Mouse (Mus musculus): Measurements from ENCODE around the gene Acads. TPM values are rescaled to one million over a fixed set of nuclear protein-coding genes. Genes with fewer than 3 reads are reported as not detected.
A peak's percentile ranks its signal among the peaks of the same experiment; 100 is the strongest.
"Not testable (repeated sequence)": the region's sequence is repeated elsewhere in the genome, so short reads cannot be mapped to it uniquely, and the experiment has no call there.

Gene Acads
- total RNA-seq, 1 experiment from 2014 or later: 15.9 TPM

DNA sequence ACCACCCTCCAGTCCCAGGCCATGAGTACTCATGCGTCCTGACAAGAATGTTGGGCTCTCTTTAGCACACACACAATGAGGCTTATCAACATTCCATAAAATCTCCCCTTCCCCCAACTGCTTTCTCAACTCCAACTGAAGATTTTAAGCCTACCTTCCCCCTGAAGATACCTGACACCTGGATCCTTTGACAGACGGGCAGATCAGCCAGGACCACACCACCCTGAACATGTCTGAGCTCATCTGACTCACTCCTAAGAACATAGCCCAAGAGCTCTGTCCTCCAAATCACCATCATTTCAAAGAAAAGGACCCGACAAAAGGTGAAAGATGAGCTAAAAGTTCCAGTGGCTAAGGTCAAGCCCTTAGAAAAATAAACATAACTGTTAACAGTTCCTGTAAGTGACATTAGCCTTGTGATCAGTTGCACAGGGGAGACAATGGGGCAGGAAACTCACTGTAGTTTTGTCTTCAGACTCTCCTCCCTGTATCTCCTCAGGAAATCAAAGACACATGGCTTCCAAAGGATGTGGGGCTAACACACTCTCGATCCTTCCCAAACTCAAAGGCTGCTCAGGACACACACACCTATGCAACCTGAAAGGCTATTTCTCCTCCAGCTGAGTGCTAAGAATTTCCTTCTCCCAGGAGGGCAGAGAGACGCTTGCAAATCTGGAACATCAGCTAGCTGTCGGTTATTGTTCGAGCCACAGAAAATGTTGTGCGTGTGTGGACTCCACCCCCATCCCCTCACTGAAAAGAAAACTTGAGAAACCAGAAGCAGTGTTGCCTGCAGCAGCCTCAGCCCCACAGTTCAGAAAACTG is 33.2 kb upstream of the Acads start:
- ATAC-seq (replicated peaks in 1 of 2; ENCODE audit: insufficient read depth in 1 of 2, low FRiP score in 2 of 2, low TSS enrichment in 1 of 2, low read depth in 1 of 2, poor library complexity in 2 of 2, severe bottlenecking in 2 of 2): no peak

- ATAC-seq (replicated peaks in 1 of 2; ENCODE audit: insufficient read depth in 1 of 2, low FRiP score in 2 of 2, low TSS enrichment in 1 of 2, low read depth in 1 of 2, poor library complexity in 2 of 2, severe bottlenecking in 2 of 2): no peak
Observed at GRCm38 (mm10) chr5:115151457-115151856, 32.3 kb upstream of the Acads start.

DNA sequence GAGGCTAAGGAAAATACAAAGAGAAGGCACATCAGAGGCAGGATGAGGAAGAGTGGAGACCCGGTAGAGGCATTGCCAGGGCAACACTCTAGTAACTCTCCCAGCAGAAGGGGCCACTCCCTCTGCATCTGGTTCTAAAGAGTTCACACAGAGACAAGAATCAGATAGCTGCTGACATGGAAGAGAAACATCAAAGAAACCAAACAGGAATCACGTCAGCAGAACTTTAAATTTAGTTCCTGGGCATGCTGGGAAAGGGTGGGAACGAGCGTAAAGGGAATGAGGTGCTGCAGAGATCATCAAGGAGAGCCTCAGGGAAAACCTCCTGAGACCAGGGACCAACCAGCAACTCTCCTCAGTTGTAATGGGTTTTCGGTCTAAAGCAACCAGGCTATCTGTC is 31.8 kb upstream of the Acads start:
- ATAC-seq (replicated peaks in 1 of 2; ENCODE audit: insufficient read depth in 1 of 2, low FRiP score in 2 of 2, low TSS enrichment in 1 of 2, low read depth in 1 of 2, poor library complexity in 2 of 2, severe bottlenecking in 2 of 2): no peak

DNA sequence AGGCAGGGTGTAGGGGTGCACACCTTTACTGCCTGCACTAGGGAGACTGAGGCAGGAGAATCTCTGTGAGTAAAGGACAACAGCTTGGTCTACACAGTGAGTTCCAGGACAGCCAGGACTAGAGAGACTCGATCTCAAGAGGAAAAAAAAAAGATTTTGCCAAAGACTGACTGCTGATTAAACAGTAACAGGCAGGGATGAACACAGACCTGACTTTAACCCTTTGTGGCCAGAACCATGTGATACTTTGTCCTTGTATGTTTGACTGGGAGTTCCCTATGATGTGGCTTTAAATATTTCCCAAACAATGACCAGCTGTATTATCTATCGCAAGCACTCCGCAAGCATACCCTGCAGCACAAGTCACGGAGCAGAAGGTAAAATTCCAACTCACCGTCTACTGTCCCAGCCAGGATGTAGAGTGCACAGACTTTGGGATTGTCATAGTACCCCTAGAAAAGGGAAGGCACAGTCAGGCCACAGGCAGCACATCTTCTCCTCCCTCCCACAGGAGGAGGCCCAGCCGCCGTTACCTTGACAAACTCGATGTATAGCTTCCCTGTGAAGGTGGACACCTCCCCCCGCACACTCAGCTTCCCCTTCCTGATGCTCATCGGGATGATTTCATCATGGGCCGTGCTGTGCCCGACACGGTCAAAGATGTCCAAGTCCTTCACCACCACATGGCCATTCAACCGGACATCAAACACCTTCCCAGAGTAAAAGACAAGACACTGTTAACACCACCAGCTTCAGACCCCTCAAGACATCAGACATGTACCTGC is 30.7 kb upstream of the Acads start:
- ATAC-seq (replicated peaks in 1 of 2; ENCODE audit: insufficient read depth in 1 of 2, low FRiP score in 2 of 2, low TSS enrichment in 1 of 2, low read depth in 1 of 2, poor library complexity in 2 of 2, severe bottlenecking in 2 of 2): peak in 1 of 2 experiments; percentile 48; a peak in 1 of 4 replicates

- ATAC-seq (replicated peaks in 1 of 2; ENCODE audit: insufficient read depth in 1 of 2, low FRiP score in 2 of 2, low TSS enrichment in 1 of 2, low read depth in 1 of 2, poor library complexity in 2 of 2, severe bottlenecking in 2 of 2): not testable (repeated sequence)
Observed at GRCm38 (mm10) chr5:115148872-115149271, 29.7 kb upstream of the Acads start.

DNA sequence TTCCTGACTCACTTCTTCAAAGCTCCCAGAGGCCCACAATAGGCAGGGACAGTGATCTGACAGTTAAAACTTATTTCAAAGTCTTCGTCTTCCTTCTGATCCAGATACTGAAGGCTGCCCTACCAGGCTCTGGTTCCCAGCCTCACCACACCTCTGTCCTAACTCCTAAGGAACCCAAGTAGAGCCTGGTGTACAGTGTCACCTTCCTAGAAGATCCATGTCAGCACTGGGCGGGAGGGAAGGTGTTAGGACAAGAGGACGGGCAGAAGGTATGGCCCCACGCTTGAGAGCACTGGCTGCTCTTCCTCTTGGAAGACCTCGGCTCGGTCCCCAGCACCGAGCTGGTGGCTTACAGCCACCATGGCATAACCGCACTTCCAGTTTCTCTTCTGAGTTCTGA is 29.2 kb upstream of the Acads start:
- ATAC-seq (replicated peaks in 1 of 2; ENCODE audit: insufficient read depth in 1 of 2, low FRiP score in 2 of 2, low TSS enrichment in 1 of 2, low read depth in 1 of 2, poor library complexity in 2 of 2, severe bottlenecking in 2 of 2): no peak

GRCm38 (mm10) chr5:115147388-115147787 is 28.2 kb upstream of the Acads start:
- no peak for ATAC-seq (replicated peaks in 1 of 2; ENCODE audit: insufficient read depth in 1 of 2, low FRiP score in 2 of 2, low TSS enrichment in 1 of 2, low read depth in 1 of 2, poor library complexity in 2 of 2, severe bottlenecking in 2 of 2)

DNA sequence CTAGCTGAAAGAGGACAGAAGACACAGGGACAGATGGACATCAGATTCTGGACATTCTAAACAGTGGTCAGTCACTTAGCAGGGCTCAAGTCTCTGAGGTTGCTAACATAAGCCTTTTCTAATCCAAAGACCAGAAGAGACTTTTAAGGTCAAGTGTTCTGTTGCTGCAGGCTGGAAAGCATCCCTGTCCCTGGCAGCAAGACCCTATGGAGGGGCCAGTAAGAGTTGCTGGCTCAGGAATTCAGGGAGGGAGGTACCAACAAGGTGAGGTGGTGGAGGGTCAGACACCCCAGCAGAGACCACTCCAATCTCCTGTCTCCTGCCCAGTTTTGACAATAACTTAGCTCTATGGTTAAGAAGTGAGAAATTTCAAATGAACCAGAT is 27.6 kb upstream of the Acads start:
- ATAC-seq (replicated peaks in 1 of 2; ENCODE audit: insufficient read depth in 1 of 2, low FRiP score in 2 of 2, low TSS enrichment in 1 of 2, low read depth in 1 of 2, poor library complexity in 2 of 2, severe bottlenecking in 2 of 2): no peak

GRCm38 (mm10) chr5:115145976-115146746 is 27.0 kb upstream of the Acads start:
- ATAC-seq (replicated peaks in 1 of 2; ENCODE audit: insufficient read depth in 1 of 2, low FRiP score in 2 of 2, low TSS enrichment in 1 of 2, low read depth in 1 of 2, poor library complexity in 2 of 2, severe bottlenecking in 2 of 2): no peak

DNA sequence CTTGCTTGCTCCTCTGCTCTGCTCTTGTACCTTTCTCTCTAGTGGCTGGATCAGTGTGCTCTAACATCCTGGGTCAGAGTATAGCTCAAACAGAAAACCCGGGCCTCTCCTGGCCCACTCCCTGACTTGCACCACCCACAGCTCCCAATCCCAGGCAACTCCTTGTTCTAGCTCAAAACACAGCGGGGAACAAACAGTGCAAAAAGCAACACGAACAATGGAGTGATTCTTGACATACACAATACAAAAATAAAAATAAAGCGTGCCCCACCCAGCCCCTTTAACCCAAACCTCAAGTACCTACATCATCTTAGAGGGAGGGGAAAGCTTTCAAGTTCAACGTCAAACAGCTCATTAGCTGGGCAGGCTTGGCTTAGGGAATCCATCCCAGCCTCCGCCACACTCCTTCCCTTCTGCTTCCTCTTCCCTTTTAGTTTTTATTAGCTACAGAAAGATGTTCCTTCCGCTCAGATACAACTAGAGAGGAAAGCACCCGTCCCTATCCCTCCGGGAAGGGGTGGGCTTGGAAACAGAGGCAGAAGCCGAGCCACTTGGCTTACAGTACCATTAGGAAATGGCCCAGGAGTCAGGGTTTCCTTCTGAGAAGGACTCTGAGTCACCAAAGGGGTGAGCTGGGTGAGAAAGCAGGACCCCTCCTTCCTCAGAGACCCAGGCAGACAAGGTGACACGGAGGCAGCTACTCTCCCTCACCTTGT is 26.3 kb upstream of the Acads start:
- no peak for ATAC-seq (replicated peaks in 1 of 2; ENCODE audit: insufficient read depth in 1 of 2, low FRiP score in 2 of 2, low TSS enrichment in 1 of 2, low read depth in 1 of 2, poor library complexity in 2 of 2, severe bottlenecking in 2 of 2)

DNA sequence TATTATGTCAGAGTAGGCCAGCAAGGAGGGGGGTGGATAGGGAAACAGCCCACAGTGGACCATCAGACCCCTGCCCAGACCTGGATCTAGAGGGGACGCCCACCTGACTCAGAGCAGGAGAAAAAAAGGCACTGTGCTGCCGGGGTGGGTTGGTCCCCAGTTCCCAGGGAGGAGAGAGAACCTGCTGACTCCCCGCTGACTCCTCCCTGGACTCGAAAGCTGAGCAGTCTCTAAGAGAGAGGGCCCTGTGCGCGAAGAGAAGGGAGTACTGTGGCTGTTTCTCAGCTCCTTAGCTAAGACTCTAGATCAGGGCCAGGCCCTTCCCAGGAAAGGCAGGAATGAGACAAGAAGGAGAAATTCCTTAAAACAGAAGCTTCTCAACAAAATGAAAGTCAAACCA is 25.3 kb upstream of the Acads start:
- no peak for ATAC-seq (replicated peaks in 1 of 2; ENCODE audit: insufficient read depth in 1 of 2, low FRiP score in 2 of 2, low TSS enrichment in 1 of 2, low read depth in 1 of 2, poor library complexity in 2 of 2, severe bottlenecking in 2 of 2)

- no peak for ATAC-seq (replicated peaks in 1 of 2; ENCODE audit: insufficient read depth in 1 of 2, low FRiP score in 2 of 2, low TSS enrichment in 1 of 2, low read depth in 1 of 2, poor library complexity in 2 of 2, severe bottlenecking in 2 of 2)
Observed at GRCm38 (mm10) chr5:115143552-115143951, 24.4 kb upstream of the Acads start.

DNA sequence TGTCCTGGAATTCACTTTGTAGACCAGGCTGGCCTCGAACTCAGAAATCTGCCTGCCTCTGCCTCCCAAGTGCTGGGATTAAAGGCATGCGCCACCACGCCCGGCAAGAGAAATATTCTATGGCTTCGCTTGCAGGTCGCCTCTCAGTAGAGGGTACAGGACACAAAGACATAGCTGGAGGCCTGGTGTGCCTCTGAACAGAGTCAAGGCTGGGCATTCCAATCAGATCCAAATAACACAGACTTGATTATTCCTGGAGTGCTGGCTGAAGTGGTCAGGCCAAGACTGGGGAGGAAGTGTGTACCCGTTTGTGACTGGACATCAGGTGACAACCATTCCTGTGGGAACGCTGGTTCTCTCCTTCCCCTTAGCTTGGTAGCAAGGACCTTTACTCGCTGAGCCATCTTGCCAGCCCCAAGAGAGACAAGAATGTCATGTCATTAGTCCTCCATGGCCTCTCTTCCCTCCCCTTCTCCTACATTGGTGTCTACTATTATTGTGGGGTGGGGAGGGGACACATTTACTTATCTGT is 23.1 kb upstream of the Acads start:
- no peak for ATAC-seq (replicated peaks in 1 of 2; ENCODE audit: insufficient read depth in 1 of 2, low FRiP score in 2 of 2, low TSS enrichment in 1 of 2, low read depth in 1 of 2, poor library complexity in 2 of 2, severe bottlenecking in 2 of 2)

- ATAC-seq (replicated peaks in 1 of 2; ENCODE audit: insufficient read depth in 1 of 2, low FRiP score in 2 of 2, low TSS enrichment in 1 of 2, low read depth in 1 of 2, poor library complexity in 2 of 2, severe bottlenecking in 2 of 2): no peak
Observed at GRCm38 (mm10) chr5:115140726-115141125, 21.6 kb upstream of the Acads start.

DNA sequence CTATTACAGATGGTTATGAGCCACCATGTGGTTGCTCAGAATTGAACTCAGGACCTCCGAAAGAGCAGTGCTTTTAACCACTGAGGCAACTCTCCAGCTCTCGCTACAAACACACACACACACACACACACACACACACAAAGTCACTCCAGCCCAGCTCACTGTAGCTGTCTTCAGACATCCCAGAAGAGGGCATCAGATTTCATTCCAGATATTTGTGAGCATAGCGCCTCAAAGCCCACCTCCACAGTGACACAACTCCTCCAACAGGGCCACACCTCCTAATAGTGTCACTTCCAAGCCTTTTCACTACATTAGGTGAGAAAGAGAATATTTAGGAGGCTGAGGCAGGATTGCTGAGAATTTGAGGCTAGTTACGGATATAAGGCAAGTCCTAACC is 20.0 kb upstream of the Acads start:
- ATAC-seq (replicated peaks in 1 of 2; ENCODE audit: insufficient read depth in 1 of 2, low FRiP score in 2 of 2, low TSS enrichment in 1 of 2, low read depth in 1 of 2, poor library complexity in 2 of 2, severe bottlenecking in 2 of 2): no peak

DNA sequence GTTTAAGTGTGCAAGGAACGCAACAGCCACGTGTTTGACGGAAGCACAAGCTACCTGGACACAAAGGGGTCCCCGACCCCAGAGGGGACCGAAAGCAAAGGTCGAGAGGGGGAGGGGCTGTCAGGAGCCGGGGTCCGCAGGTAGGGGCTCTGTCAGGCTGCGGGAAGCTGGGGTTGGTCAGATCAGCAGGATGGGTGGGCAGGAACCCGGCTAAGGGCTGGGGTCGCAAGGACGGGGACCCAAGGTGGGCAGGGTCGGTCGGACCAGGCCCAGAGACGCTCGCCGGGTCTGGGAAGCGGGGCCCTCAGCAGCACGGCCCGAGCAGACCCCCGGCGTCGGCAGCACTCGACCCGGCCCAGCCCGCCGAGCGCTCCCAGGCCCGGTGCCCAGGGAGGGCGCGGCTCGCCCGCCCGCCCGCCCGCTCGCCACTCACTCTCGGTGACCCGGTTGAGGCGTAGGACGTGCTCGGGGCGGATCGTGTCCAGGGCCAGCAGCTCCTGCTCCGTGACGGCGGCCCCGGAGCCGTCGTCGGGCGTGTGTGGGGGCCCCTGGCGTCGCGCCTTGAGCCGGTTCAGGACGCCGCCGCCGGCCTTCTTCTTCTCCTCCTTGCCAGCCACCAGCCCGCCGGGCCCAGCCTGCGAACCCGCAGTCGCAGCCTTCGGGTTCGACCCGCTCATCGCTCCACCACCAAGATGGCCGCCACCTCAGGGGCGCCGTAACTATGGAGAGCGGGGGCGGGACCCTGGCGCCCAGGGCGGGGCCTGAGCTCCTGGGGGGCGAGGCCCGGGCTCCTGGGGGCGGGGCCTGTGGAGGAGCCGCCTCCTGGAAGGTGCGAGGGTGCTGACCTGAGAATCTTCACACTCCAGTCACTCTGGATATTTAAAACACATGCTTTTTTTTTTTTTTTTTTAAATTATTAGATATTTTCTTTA is 15.4 kb upstream of the Acads start, which contains the start of gene Unc119b:
Unc119b (minus strand) TSS at position 742 of the 932 bp plus-strand sequence.
- peak; percentile 94 for ATAC-seq (replicated peaks in 1 of 2; ENCODE audit: insufficient read depth in 1 of 2, low FRiP score in 2 of 2, low TSS enrichment in 1 of 2, low read depth in 1 of 2, poor library complexity in 2 of 2, severe bottlenecking in 2 of 2)

Data from hematopoietic stem cell, adult 5-6 weeks (primary cell).